Mouse (Mus musculus): ENCODE measurements at regions not wholly inside any gene's neighbourhood (a gene's known extent, or its start where the extent isn't known, plus 50 kb on each side); places are given as distances from the start of the nearest gene placed in this dataset.
"Not testable (repeated sequence)": the region's sequence is repeated elsewhere in the genome, so short reads cannot be mapped to it uniquely, and the experiment has no call there.

DNA sequence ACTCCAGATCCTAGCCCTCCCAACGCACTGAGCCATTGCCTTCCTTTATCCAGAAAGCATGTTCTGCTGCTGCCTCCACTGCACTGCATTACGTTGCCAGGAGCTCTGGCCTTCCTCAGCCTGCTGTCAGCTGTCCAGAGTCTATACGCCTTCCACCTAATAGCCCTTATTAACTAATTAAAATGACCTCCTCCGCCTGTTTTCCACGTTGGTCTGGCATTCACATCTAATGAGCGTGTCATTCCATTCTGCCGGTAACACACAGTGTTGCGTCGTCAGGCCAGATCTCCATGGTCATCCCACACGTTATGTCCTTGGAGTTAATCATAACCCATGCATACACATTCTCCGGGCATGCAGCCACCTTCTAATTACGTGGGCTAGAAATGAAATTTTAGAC is 56.7 kb upstream of the Med4 start:
- no peak overlapping the region for H3K27ac ChIP-seq (replicated peaks)
- H3K36me3 ChIP-seq: no peaks in the 10 kb centered on the region
- no peak overlapping the region for H3K9ac ChIP-seq (replicated peaks)
- H3K4me2 ChIP-seq: no peak overlapping the region
- H3K4me3 ChIP-seq (replicated peaks): no peak overlapping the region
- ATAC-seq (ENCODE audit: low FRiP score): no peak
- H3K4me1 ChIP-seq: no peaks in the 10 kb centered on the region
- H3K27me3 ChIP-seq (replicated peaks): 0 out of 2 replicates have a peak, but pooled peaks cover 2% of the 10 kb centered on the region
- H3K9me3 ChIP-seq (replicated peaks): no peaks in the 10 kb centered on the region
- 33% methylated on average over 12 of the region's 12 CpGs for WGBS

DNA sequence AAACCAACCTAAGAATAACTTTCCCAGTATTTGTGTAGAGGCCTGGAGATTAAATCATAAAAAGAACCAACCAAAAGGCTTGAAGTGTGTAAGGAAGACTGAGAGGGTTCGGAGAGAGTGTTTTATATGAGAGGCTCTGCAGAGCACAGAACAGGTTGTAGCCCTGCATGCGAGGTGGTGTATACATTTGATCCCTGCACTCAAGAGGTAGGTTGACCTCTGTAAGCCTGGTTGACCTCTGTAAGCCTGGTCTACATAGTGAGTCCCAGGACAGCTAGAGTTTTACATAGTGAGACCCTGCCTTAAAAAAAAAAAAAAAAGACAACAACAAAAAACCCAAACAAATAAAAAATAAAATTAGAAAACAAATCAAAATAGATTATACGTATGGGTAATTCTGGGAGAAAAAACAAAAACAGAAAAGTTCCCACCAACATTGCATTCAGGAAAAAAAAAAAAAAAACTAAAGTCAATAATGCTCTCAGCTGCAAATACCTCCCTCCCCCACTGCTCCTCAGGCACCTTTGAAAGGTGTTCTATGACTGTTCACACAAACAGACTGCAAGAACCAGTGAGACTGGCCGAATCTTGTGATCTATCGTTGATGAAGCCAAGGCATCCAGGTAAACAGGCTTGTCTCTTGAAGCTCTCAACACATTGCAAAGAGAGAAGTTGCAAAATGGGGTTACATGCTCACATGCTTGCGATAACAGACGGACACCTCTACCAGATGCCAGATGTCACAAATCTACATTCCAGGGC is 57.3 kb upstream of the Med4 start:
- Histone ChIP-seq H3K4me1 (no peaks in the 10 kb centered on the region), H3K27me3 (replicated peaks) (0 out of 2 replicates have a peak, but pooled peaks cover 2% of the 10 kb centered on the region), H3K27ac (replicated peaks) (no peak overlapping the region), H3K36me3 (no peaks in the 10 kb centered on the region), H3K4me2 (no peak overlapping the region), H3K9ac (replicated peaks) (no peak overlapping the region), H3K9me3 (replicated peaks) (no peaks in the 10 kb centered on the region), H3K4me3 (replicated peaks) (no peak overlapping the region)
- 88% methylated on average over 7 of the region's 7 CpGs for WGBS
- no peak for ATAC-seq (ENCODE audit: low FRiP score)

GRCm38 (mm10) chr14:73451291-73452045 is 58.4 kb upstream of the Med4 start:
- H3K27ac ChIP-seq (replicated peaks): no peak overlapping the region
- 83% methylated on average over 9 of the region's 9 CpGs for WGBS
- no peaks in the 10 kb centered on the region for H3K36me3 ChIP-seq
- H3K4me1 ChIP-seq: no peaks in the 10 kb centered on the region
- H3K4me2 ChIP-seq: no peak overlapping the region
- no peak overlapping the region for H3K9ac ChIP-seq (replicated peaks)
- no peaks in the 10 kb centered on the region for H3K9me3 ChIP-seq (replicated peaks)
- 0 out of 2 replicates have a peak, but pooled peaks cover 2% of the 10 kb centered on the region for H3K27me3 ChIP-seq (replicated peaks)
- ATAC-seq (ENCODE audit: low FRiP score): no peak
- H3K4me3 ChIP-seq (replicated peaks): no peak overlapping the region

DNA sequence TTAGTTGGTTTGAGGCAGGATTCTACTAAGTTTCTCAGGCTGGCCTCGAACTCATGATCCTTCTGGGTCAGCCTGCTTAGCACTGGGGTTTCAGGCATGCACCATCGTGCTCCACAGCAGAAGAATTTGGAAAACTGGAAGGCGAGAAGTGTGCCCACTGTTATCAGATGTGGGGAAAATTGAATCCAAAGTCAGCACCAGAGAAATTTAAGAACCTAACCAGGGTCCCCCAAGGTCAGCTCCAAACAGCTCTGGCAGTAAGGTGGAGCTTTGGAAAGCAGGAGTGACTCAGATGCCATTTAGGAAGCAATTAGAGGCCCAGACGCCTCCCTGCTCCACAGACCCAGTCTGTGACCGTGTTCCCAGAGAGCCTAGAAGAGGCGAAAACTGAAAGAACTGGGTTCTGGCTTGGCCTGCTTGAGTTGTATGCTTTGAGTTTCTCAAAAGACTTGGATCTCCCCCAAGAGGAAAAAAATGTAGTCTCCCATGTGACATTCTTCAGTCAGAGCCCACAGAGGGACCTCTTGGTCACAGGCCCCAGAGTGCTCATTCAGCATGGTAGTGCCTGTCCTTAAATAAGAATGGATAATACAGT is 59.8 kb upstream of the Med4 start:
- WGBS: 84% methylated on average over 6 of the region's 6 CpGs
- Histone ChIP-seq H3K4me1 (no peaks in the 10 kb centered on the region), H3K4me2 (no peak overlapping the region), H3K4me3 (replicated peaks) (no peak overlapping the region), H3K36me3 (no peaks in the 10 kb centered on the region), H3K9ac (replicated peaks) (no peak overlapping the region), H3K27me3 (replicated peaks) (0 out of 2 replicates have a peak, but pooled peaks cover 2% of the 10 kb centered on the region), H3K27ac (replicated peaks) (no peak overlapping the region), H3K9me3 (replicated peaks) (no peaks in the 10 kb centered on the region)
- no peak for ATAC-seq (ENCODE audit: low FRiP score)

DNA sequence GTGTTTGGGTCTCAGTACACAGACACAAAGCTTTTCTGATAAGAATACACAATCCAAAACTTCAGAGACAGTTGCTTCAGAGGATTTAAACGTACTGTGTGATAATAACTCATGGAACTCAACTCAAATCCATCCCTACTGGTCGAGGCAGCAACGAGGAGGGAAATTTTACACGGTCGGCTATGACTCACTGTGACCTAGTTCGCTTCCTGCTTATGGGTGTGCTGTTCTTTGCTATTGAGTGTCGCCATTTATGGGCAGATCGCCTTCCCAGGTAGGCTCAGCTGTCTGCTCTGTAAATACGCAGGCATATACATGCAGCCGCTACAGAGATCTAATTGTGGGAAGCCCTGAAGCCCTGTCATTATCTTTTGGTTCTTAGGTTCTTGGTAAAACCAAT is 60.7 kb upstream of the Med4 start:
- 0 out of 2 replicates have a peak, but pooled peaks cover 2% of the 10 kb centered on the region for H3K27me3 ChIP-seq (replicated peaks)
- no peak overlapping the region for H3K9ac ChIP-seq (replicated peaks)
- no peak overlapping the region for H3K4me3 ChIP-seq (replicated peaks)
- WGBS: 91% methylated on average over 10 of the region's 10 CpGs
- H3K4me1 ChIP-seq: no peaks in the 10 kb centered on the region
- no peaks in the 10 kb centered on the region for H3K9me3 ChIP-seq (replicated peaks)
- H3K36me3 ChIP-seq: no peaks in the 10 kb centered on the region
- H3K4me2 ChIP-seq: no peak overlapping the region
- no peak overlapping the region for H3K27ac ChIP-seq (replicated peaks)
- no peak for ATAC-seq (ENCODE audit: low FRiP score)

- H3K4me3 ChIP-seq (replicated peaks): no peak overlapping the region
- H3K27ac ChIP-seq (replicated peaks): 0 out of 2 replicates have a peak overlapping the region, but pooled peaks have one; percentile 11
- no peaks in the 10 kb centered on the region for H3K36me3 ChIP-seq
- no peak overlapping the region for H3K4me2 ChIP-seq
- 73% methylated on average over 6 of the region's 6 CpGs for WGBS
- H3K9me3 ChIP-seq (replicated peaks): no peaks in the 10 kb centered on the region
- H3K4me1 ChIP-seq: no peaks in the 10 kb centered on the region
- H3K9ac ChIP-seq (replicated peaks): no peak overlapping the region
- no peak for ATAC-seq (ENCODE audit: low FRiP score)
- H3K27me3 ChIP-seq (replicated peaks): no peaks in the 10 kb centered on the region
These were observed 60.6 kb upstream of the Itm2b start for GRCm38 (mm10) chr14:73445508-73446256.

DNA sequence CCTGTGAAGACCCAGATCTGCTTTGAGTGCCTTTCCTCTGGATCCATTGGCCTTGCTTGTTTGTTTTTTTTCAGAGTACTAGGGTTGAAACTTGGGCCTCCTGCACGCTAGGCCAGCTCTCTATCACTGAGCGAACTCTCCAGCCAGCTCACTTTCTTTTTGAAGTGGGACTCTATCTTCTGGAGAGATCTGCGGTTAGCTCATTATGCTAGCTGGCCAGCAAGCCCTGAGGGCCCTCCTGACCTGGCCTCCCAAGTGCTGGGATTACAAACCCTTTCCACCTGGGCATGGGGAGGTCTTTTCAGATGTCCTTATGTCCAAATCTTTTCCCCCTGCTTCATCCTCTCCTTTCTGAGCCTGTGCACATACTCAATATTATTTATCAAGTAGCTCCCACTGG is 59.6 kb upstream of the Itm2b start:
- H3K4me2 ChIP-seq: no peak overlapping the region
- H3K27ac ChIP-seq (replicated peaks): no peak overlapping the region
- no peak overlapping the region for H3K4me3 ChIP-seq (replicated peaks)
- no peak overlapping the region for H3K9ac ChIP-seq (replicated peaks)
- H3K4me1 ChIP-seq: no peaks in the 10 kb centered on the region
- no peaks in the 10 kb centered on the region for H3K36me3 ChIP-seq
- no peaks in the 10 kb centered on the region for H3K27me3 ChIP-seq (replicated peaks)
- no peak for ATAC-seq (ENCODE audit: low FRiP score)
- H3K9me3 ChIP-seq (replicated peaks): no peaks in the 10 kb centered on the region
- 80% methylated on average over 3 of the region's 3 CpGs for WGBS

DNA sequence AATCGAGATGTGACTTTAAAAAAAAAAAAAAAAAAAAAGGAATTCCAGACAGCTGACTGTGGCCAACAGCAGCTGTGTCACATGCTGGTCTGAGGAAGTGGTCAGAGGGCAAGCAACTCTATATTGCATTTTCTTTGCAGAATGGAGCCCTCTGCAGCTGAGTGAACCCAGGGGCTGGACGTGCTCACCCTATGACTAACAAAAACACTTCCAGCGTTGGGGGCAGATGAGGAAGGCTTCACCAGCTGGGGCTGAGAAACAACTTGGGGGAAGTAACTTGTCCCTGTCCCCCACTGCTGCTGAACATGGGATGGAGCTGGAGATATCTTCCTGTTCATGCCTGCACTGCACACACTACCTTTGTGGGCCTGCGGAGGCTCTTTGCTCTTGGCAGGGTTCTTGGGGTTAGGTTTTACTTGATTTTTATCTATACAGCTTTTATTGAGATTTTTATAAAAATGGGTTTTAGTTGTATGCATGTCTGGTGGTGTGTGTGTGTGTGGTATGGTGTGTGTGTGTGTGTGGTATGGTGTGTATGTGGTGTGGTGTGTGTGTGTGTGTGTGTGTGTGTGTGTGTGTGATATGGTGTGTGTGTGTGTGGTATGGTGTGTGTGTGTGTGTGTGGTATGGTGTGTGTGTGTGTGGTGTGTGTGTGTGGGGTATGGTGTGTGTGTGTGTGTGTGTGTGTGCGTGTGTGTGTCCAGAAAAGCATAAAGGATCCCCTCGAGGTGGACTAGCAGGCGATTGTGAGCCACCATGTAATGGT is 57.0 kb upstream of the Itm2b start:
- no peak for ATAC-seq (ENCODE audit: low FRiP score)
- Histone ChIP-seq H3K9me3 (replicated peaks) (no peaks in the 10 kb centered on the region), H3K4me2 (no peak overlapping the region), H3K27me3 (replicated peaks) (no peaks in the 10 kb centered on the region), H3K9ac (replicated peaks) (no peak overlapping the region), H3K36me3 (no peaks in the 10 kb centered on the region), H3K4me1 (no peaks in the 10 kb centered on the region), H3K27ac (replicated peaks) (no peak overlapping the region), H3K4me3 (replicated peaks) (no peak overlapping the region)
- WGBS: 81% methylated on average over 7 of the region's 7 CpGs

DNA sequence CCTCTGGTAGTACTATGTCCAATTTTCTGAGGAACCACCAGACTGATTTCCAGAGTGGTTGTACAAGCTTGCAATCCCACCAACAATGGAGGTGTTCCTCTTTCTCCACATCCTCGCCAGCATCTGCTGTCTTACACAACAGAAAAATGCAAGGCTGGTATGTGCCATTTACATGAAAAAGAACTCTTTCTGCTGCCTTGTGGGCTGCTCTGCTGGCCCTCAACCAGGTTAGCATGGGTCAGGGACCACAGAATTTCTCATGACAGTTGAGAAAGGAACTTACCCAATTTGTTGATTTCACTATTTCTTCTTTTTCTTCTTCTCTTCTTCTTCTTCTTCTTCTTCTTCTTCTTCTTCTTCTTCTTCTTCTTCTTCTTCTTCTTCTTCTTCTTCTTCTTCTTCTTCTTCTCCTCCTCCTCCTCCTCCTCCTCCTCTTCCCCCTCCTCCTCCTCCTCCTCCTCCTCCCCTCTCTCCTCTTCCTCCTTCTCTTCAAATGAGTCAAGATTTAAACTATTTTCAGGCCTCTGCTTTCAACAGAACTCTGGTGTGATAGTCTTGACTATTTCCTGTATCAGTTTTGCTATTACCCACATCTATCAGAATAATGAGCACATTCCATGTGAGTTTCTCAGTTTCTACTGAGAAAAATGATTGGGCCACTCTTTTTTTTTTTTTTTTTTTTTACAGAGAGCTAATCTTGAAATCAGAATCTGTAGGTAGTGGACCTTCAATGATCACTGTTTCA is 56.3 kb upstream of the Itm2b start:
- H3K27me3 ChIP-seq (replicated peaks); H3K27ac ChIP-seq (replicated peaks); H3K36me3 ChIP-seq; H3K4me2 ChIP-seq; H3K9me3 ChIP-seq (replicated peaks); ATAC-seq (ENCODE audit: low FRiP score); H3K4me3 ChIP-seq (replicated peaks); H3K9ac ChIP-seq (replicated peaks); H3K4me1 ChIP-seq: not testable (repeated sequence)
- WGBS: 58% methylated on average over 1 of the region's 1 CpGs

- Histone ChIP-seq H3K27ac (replicated peaks) (no peak overlapping the region), H3K4me1 (no peaks in the 10 kb centered on the region), H3K9me3 (replicated peaks) (no peaks in the 10 kb centered on the region), H3K4me3 (replicated peaks) (no peak overlapping the region), H3K27me3 (replicated peaks) (no peaks in the 10 kb centered on the region), H3K4me2 (no peak overlapping the region), H3K36me3 (no peaks in the 10 kb centered on the region), H3K9ac (replicated peaks) (no peak overlapping the region)
- no peak for ATAC-seq (ENCODE audit: low FRiP score)
- WGBS: 93% methylated on average over 3 of the region's 3 CpGs
These were observed 54.8 kb upstream of the Itm2b start for GRCm38 (mm10) chr14:73439802-73440309.
